Mouse (Mus musculus): ENCODE measurements at regions not wholly inside any gene's neighbourhood (a gene's known extent, or its start where the extent isn't known, plus 50 kb on each side); places are given as distances from the start of the nearest gene placed in this dataset.

DNA sequence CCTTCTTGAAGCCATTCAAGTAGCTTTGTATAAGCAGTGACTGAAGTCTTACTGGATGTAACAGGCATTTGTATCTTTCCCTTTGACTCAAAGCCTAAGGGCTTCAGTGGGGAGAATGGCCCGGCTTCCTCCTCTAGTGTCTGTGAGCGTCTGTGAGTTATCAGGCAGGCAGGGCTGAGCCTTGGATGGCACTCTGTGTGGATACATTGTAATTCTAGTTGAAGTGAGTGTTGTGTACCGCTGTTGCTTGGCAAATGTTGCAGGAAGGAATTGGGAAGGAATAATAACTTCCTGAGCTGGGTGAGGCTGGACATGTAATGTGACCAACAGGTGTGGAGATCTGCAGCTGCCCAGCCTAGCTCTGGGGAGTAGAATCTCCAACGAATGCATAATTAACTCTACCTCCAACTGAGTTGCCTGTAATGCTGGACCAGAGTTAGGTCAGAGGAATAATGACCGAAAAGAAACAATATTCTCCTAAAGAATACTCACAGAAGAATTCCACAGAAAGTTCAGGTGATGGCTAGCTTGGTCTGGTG is 120.7 kb upstream of the Tut7 start:
- no peaks in the 10 kb centered on the region for H3K9me3 ChIP-seq (ENCODE audit: control insufficient read depth, insufficient read depth, low read depth, low read length)
- H3K27ac ChIP-seq (ENCODE audit: insufficient read depth, low read depth, low read length, poor library complexity, severe bottlenecking): no peak overlapping the region
- no peaks in the 10 kb centered on the region for H3K4me1 ChIP-seq (ENCODE audit: control insufficient read depth in 2 of 2, insufficient read depth in 2 of 2, low read length in 2 of 2, poor library complexity in 1 of 2)
- in situ Hi-C loops (cut with MboI; ENCODE audit: low sequenced_read_pairs in 2 of 2, unreplicated experiment in 2 of 2): no loop called here
- H3K36me3 ChIP-seq (ENCODE audit: control insufficient read depth, insufficient read depth, low read length, poor library complexity, severe bottlenecking): no peaks in the 10 kb centered on the region
- H3K4me3 ChIP-seq (ENCODE audit: insufficient read depth in 1 of 2, low read depth in 1 of 2, low read length in 2 of 2, poor library complexity in 1 of 2, severe bottlenecking in 1 of 2): no peak overlapping the region
- DNase-seq (ENCODE audit: low read depth, low spot score): no peak
- no peak for TF ChIP-seq CHD2 (IDR thresholded peaks at IDR 0.05; ENCODE audit: low read depth, low read length)
- no peak for TF ChIP-seq ZC3H11A (IDR thresholded peaks at IDR 0.05; ENCODE audit: borderline replicate concordance, low read depth, low read length)
- no peak for TF ChIP-seq ZNF384 (IDR thresholded peaks at IDR 0.05; ENCODE audit: low read depth, low read length)
- no peak for TF ChIP-seq MAFK (IDR thresholded peaks at IDR 0.05; ENCODE audit: insufficient read depth, low read depth, low read length)
- TF ChIP-seq HCFC1 (IDR thresholded peaks at IDR 0.05; ENCODE audit: borderline replicate concordance, insufficient read depth, low read length): no peak
- H3K9ac ChIP-seq (ENCODE audit: insufficient read depth, low read depth, low read length, poor library complexity, severe bottlenecking): no peak overlapping the region

- TF ChIP-seq ZC3H11A (IDR thresholded peaks at IDR 0.05; ENCODE audit: borderline replicate concordance, low read depth, low read length): no peak
- DNase-seq (ENCODE audit: low read depth, low spot score): no peak
- no peaks in the 10 kb centered on the region for H3K4me1 ChIP-seq (ENCODE audit: control insufficient read depth in 2 of 2, insufficient read depth in 2 of 2, low read length in 2 of 2, poor library complexity in 1 of 2)
Measured at GRCm38 (mm10) chr13:59943020-59943419, 120.1 kb upstream of the Tut7 start.

DNA sequence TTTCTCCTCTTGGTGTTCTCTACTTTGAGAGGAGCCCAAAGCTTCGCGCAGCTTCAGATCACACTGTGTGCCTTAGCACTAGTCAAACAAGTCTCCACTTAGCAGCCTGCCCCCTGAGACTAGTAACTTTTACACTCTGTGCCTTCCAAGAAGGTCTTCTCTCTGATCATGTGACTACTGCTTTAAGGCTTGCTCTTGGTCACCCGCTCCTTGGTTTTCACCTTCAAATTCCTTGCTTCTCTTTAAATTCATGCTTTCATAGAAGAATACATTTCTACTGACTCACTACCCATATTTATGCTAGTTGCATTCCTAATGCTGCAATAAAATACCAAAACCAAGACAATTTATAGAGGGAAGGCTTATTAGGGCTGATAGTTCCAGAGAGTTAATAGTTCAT is 118.6 kb upstream of the Tut7 start:
- no peak for TF ChIP-seq ZNF384 (IDR thresholded peaks at IDR 0.05; ENCODE audit: low read depth, low read length)
- no peak for TF ChIP-seq MAFK (IDR thresholded peaks at IDR 0.05; ENCODE audit: insufficient read depth, low read depth, low read length)
- TF ChIP-seq HCFC1 (IDR thresholded peaks at IDR 0.05; ENCODE audit: borderline replicate concordance, insufficient read depth, low read length): no peak
- TF ChIP-seq ZC3H11A (IDR thresholded peaks at IDR 0.05; ENCODE audit: borderline replicate concordance, low read depth, low read length): no peak
- no peak for TF ChIP-seq CHD2 (IDR thresholded peaks at IDR 0.05; ENCODE audit: low read depth, low read length)
- DNase-seq (ENCODE audit: low read depth, low spot score): no peak
- Histone ChIP-seq H3K36me3 (ENCODE audit: control insufficient read depth, insufficient read depth, low read length, poor library complexity, severe bottlenecking) (no peaks in the 10 kb centered on the region), H3K27ac (ENCODE audit: insufficient read depth, low read depth, low read length, poor library complexity, severe bottlenecking) (no peak overlapping the region), H3K9me3 (ENCODE audit: control insufficient read depth, insufficient read depth, low read depth, low read length) (no peaks in the 10 kb centered on the region), H3K4me3 (ENCODE audit: insufficient read depth in 1 of 2, low read depth in 1 of 2, low read length in 2 of 2, poor library complexity in 1 of 2, severe bottlenecking in 1 of 2) (no peak overlapping the region), H3K4me1 (ENCODE audit: control insufficient read depth in 2 of 2, insufficient read depth in 2 of 2, low read length in 2 of 2, poor library complexity in 1 of 2) (no peaks in the 10 kb centered on the region), H3K9ac (ENCODE audit: insufficient read depth, low read depth, low read length, poor library complexity, severe bottlenecking) (no peak overlapping the region)
- in situ Hi-C loops (cut with MboI; ENCODE audit: low sequenced_read_pairs in 2 of 2, unreplicated experiment in 2 of 2): no loop called here

More at GRCm38 (mm10) chr13:59943020-59943419, 120.1 kb upstream of the Tut7 start:
- in situ Hi-C loops (cut with MboI; ENCODE audit: low sequenced_read_pairs in 2 of 2, unreplicated experiment in 2 of 2): no loop called here
- no peaks in the 10 kb centered on the region for H3K36me3 ChIP-seq (ENCODE audit: control insufficient read depth, insufficient read depth, low read length, poor library complexity, severe bottlenecking)
- H3K9me3 ChIP-seq (ENCODE audit: control insufficient read depth, insufficient read depth, low read depth, low read length): no peaks in the 10 kb centered on the region
- H3K4me3 ChIP-seq (ENCODE audit: insufficient read depth in 1 of 2, low read depth in 1 of 2, low read length in 2 of 2, poor library complexity in 1 of 2, severe bottlenecking in 1 of 2): no peak overlapping the region
- no peak overlapping the region for H3K27ac ChIP-seq (ENCODE audit: insufficient read depth, low read depth, low read length, poor library complexity, severe bottlenecking)
- no peak overlapping the region for H3K9ac ChIP-seq (ENCODE audit: insufficient read depth, low read depth, low read length, poor library complexity, severe bottlenecking)

DNA sequence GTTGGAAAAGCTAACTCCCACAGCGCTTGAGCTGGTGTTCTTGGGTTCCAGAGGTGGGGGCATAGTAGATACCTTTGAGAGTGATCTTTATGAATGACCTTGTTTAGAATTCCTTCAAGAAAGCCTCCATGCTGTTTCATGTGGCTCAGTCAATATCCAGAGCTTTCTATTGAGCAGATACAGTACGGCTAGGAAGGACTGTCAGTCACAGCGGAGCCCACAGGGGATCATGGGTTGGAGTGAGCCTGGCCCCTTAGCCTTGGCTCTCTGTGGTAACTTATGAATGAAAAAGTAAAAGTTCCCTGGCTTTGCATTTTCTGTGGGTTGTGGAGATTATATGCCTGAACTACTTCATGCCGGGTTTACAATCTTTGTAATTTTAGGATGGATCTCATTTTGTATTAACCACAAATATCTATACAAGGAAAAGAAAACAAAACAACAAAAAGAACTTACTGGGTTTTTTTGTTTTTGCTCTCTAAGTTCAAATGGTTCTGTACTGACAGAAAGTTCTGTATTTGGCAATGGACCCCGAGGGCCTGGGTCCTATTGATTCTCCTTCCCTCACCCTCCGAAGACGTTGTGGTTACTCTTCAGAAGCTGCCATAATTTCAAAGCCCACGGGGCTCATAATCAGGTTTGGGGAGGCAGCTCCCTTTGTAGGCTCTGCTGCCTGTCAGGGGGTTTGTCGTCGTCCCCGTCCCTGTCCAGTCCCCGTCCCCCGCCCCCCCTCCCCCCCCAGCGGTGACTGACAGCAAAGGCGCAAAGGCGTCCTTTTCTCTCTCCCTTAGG is 117.7 kb upstream of the Tut7 start:
- TF ChIP-seq ZNF384 (IDR thresholded peaks at IDR 0.05; ENCODE audit: low read depth, low read length): no peak
- TF ChIP-seq ZC3H11A (IDR thresholded peaks at IDR 0.05; ENCODE audit: borderline replicate concordance, low read depth, low read length): no peak
- no peak for TF ChIP-seq MAFK (IDR thresholded peaks at IDR 0.05; ENCODE audit: insufficient read depth, low read depth, low read length)
- no peak for TF ChIP-seq CHD2 (IDR thresholded peaks at IDR 0.05; ENCODE audit: low read depth, low read length)
- no peak for TF ChIP-seq HCFC1 (IDR thresholded peaks at IDR 0.05; ENCODE audit: borderline replicate concordance, insufficient read depth, low read length)
- Histone ChIP-seq H3K4me1 (ENCODE audit: control insufficient read depth in 2 of 2, insufficient read depth in 2 of 2, low read length in 2 of 2, poor library complexity in 1 of 2) (no peaks in the 10 kb centered on the region), H3K27ac (ENCODE audit: insufficient read depth, low read depth, low read length, poor library complexity, severe bottlenecking) (no peak overlapping the region), H3K9ac (ENCODE audit: insufficient read depth, low read depth, low read length, poor library complexity, severe bottlenecking) (no peak overlapping the region), H3K36me3 (ENCODE audit: control insufficient read depth, insufficient read depth, low read length, poor library complexity, severe bottlenecking) (no peaks in the 10 kb centered on the region), H3K4me3 (ENCODE audit: insufficient read depth in 1 of 2, low read depth in 1 of 2, low read length in 2 of 2, poor library complexity in 1 of 2, severe bottlenecking in 1 of 2) (no peak overlapping the region), H3K9me3 (ENCODE audit: control insufficient read depth, insufficient read depth, low read depth, low read length) (no peaks in the 10 kb centered on the region)
- in situ Hi-C loops (cut with MboI; ENCODE audit: low sequenced_read_pairs in 2 of 2, unreplicated experiment in 2 of 2): no loop called here
- no peak for DNase-seq (ENCODE audit: low read depth, low spot score)
